Mouse (Mus musculus) lung, embryonic 16.5 days (tissue): ENCODE data around the gene Spryd3. TPM values are rescaled to one million over a fixed set of nuclear protein-coding genes. Genes with fewer than 3 reads are reported as not detected.
"Not testable (repeated sequence)": the region's sequence is repeated elsewhere in the genome, so short reads cannot be mapped to it uniquely, and the experiment has no call there.

Experiments used
- ATAC-seq: fragments of 200-750 bp; cut with Nextera tagmentation; 2 replicates; pipeline ENCODE4 v1.8.0; 2017; ENCODE audit warnings: low read depth, mild to moderate bottlenecking, moderate library complexity
- H3K27ac ChIP-seq: fragments of 300-500 bp; sonication (generic); 2 replicates; pipeline ENCODE4 v1.5.1; 2014; ENCODE audit warnings: mild to moderate bottlenecking, control low read depth, low read length
- H3K27me3 ChIP-seq: fragments of 300-500 bp; sonication (generic); 2 replicates; pipeline ENCODE4 v1.6.1; 2014; ENCODE audit warnings: low read depth, low read length, mixed read lengths; ENCODE audit not compliant: control insufficient read depth, insufficient read depth
- H3K36me3 ChIP-seq: fragments of 300-500 bp; sonication (generic); 2 replicates; pipeline ENCODE4 v1.6.1; 2014; ENCODE audit warnings: low read length; ENCODE audit not compliant: control insufficient read depth, insufficient read depth
- H3K4me1 ChIP-seq: fragments of 300-500 bp; sonication (generic); replicated peaks from 2 replicates; pipeline ENCODE4 v1.6.1; 2014; ENCODE audit warnings: low read length, mixed read lengths; ENCODE audit not compliant: control insufficient read depth, insufficient read depth
- H3K4me2 ChIP-seq: fragments of 300-500 bp; sonication (generic); 2 replicates; pipeline ENCODE4 v1.6.1; 2014; ENCODE audit warnings: low read depth, low read length, control low read depth
- H3K4me3 ChIP-seq: fragments of 300-500 bp; sonication (generic); 2 replicates; pipeline ENCODE4 v1.5.1; 2014; ENCODE audit warnings: mild to moderate bottlenecking, low read length, control low read depth
- H3K9ac ChIP-seq: fragments of 300-500 bp; sonication (generic); 2 replicates; pipeline ENCODE4 v1.6.1; 2014; ENCODE audit warnings: low read length, control low read depth
- H3K9me3 ChIP-seq: fragments of 300-500 bp; sonication (generic); 2 replicates; pipeline ENCODE4 v1.6.1; 2016; ENCODE audit warnings: low read length; ENCODE audit not compliant: control insufficient read depth
- WGBS: fragments of 180-500 bp; shearing (Covaris S2); extraction: QIAGEN DNeasy Blood & Tissue Kit; methylation state at CpG from one replicate; pipeline ENCODE4 v1.1.7; 2014; 5-methylcytosine and 5-hydroxymethylcytosine counted together
- polyA plus RNA-seq: library from polyadenylated mRNA; unstranded; fragments of >200 nt; fragmentation: Nextera tagmentation; extraction: Ambion mirVana; gene quantifications from 2 replicates; pipeline ENCODE4 v1.2.1, GENCODE M21; 2015

The Spryd3 gene
- polyA plus RNA-seq, 1 experiment from 2014 or later, result 22.7 TPM

DNA sequence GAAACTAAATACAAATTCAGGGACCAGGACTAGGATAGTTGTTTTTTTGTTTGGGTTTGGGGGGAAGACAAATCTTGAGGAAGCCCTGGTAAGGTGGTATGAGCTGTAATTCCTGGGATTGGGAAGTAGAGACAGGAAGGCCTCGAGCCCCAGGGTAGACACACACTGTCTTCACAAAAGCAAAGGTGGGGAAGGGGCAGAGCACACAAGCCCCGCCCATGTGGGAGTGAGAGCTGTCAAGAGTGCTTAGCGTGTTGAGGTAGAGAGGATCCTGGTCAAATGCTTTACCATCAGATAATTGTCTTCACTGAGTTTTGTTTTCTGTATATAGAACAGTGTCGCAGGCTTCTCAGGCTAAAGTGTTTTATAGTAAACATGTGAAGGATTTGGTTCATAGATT, 53.0 kb downstream of the Spryd3 start:
- 67% methylated on average over 4 of the region's 4 CpGs for WGBS
- Histone ChIP-seq H3K4me3 (no peak overlapping the region), H3K4me1 (no peaks in the 10 kb centered on the region), H3K27ac (no peak overlapping the region), H3K36me3 (peaks cover 39% of the 10 kb centered on the region), H3K4me2 (no peak overlapping the region), H3K9me3 (no peaks in the 10 kb centered on the region), H3K27me3 (no peaks in the 10 kb centered on the region), H3K9ac (no peak overlapping the region)
- no peak for ATAC-seq

DNA sequence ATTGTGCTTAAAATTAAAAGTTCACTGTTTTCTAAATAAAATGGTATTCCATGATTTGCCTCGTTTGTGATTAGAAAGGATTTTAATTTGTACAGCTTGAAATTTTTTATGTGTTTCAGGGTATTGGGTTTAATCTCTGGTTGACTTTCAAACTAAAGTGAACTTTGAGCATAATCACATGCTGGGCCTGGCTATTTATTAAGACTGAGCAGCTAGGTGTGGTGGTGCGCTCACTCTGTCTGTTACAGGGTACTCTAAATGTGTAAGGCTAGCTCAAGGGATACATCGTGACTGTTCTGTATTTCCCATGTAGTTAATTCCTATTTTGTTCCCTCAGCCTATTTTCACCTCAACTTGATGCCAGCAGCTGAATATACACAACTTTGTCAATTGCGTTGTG, 53.9 kb downstream of the Spryd3 start:
- H3K4me1 ChIP-seq, result no peaks in the 10 kb centered on the region
- no peak for ATAC-seq
- no peaks in the 10 kb centered on the region for H3K27me3 ChIP-seq
- no peak overlapping the region for H3K9ac ChIP-seq
- no peak overlapping the region for H3K4me2 ChIP-seq
- peaks cover 32% of the 10 kb centered on the region for H3K36me3 ChIP-seq
- H3K9me3 ChIP-seq, result no peaks in the 10 kb centered on the region
- no peak overlapping the region for H3K4me3 ChIP-seq
- 83% methylated on average over 4 of the region's 4 CpGs for WGBS
- no peak overlapping the region for H3K27ac ChIP-seq

DNA sequence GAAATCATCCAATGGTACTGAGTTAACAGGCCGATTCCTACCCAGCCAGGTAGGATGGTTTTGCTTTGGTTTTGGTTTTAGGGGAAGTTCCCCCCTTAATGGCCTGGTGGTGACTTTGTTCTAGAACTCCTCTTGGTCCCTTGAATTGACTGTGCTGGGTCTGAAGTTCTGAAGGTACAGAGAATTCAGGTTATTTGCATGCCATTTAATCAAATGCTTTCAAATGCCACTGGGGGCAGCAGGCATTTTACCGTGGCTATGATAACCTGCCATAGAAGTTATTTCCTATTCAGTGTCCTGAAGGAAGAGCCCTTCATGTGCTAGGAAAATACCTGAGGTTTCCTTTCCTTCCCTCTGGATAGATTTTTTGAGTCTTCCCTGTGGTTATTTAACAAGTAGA, 55.6 kb downstream of the Spryd3 start:
- Histone ChIP-seq H3K27me3 (no peaks in the 10 kb centered on the region), H3K4me1 (peaks cover 9% of the 10 kb centered on the region), H3K4me2 (no peak overlapping the region), H3K9ac (no peak overlapping the region), H3K36me3 (peaks cover 17% of the 10 kb centered on the region), H3K9me3 (no peaks in the 10 kb centered on the region), H3K27ac (no peak overlapping the region), H3K4me3 (no peak overlapping the region)
- 60% methylated on average over 2 of the region's 2 CpGs for WGBS
- ATAC-seq, result no peak

DNA sequence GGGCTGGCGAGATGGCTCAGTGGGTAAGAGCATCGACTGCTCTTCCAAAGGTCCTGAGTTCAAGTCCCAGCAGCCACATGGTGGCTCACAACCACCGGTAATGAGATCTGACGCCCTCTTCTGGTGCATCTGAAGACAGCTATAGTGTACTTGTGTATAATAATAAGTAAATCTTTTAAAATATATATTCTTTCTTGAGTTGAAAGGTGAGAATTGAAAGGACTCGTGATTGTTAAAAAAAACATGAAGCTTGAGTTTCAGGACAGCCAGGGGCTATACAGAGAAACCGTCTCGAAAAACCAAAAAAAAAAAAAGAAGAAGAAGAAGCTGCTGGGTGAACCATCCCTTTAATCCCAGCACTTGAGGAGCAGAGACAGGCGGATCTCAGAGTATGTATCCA, 56.1 kb downstream of the Spryd3 start:
- H3K4me1 ChIP-seq, result peaks cover 13% of the 10 kb centered on the region
- not testable (repeated sequence) for H3K4me2 ChIP-seq, H3K27me3 ChIP-seq, H3K27ac ChIP-seq, H3K9me3 ChIP-seq, ATAC-seq, H3K9ac ChIP-seq, H3K4me3 ChIP-seq
- 75% methylated on average over 8 of the region's 8 CpGs for WGBS
- peaks cover 14% of the 10 kb centered on the region for H3K36me3 ChIP-seq

DNA sequence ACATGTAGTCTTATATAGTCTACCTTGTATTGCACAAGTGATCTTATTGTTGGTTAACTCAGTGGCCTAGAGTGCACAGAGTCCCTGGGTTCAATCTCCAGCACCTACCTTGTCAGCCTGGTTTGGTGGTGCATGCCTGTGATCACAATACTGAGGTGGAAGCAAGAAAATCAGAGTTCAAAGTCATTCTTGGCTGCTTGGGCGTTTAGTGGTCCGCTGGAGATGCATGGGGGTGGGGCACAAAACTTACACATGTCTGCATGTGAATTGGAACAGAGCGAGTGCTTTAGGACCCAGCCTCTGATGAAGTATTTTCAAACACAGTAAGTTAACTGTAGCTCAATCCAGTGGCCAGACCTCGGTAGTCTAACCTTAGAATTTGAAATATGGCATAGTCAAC, 56.8 kb downstream of the Spryd3 start:
- H3K27me3 ChIP-seq, result no peaks in the 10 kb centered on the region
- no peak overlapping the region for H3K27ac ChIP-seq
- no peak for ATAC-seq
- no peak overlapping the region for H3K9ac ChIP-seq
- no peaks in the 10 kb centered on the region for H3K9me3 ChIP-seq
- WGBS, result 62% methylated on average over 4 of the region's 4 CpGs
- H3K4me1 ChIP-seq, result peaks cover 13% of the 10 kb centered on the region
- H3K4me3 ChIP-seq, result no peak overlapping the region
- peaks cover 9% of the 10 kb centered on the region for H3K36me3 ChIP-seq
- H3K4me2 ChIP-seq, result no peak overlapping the region

DNA sequence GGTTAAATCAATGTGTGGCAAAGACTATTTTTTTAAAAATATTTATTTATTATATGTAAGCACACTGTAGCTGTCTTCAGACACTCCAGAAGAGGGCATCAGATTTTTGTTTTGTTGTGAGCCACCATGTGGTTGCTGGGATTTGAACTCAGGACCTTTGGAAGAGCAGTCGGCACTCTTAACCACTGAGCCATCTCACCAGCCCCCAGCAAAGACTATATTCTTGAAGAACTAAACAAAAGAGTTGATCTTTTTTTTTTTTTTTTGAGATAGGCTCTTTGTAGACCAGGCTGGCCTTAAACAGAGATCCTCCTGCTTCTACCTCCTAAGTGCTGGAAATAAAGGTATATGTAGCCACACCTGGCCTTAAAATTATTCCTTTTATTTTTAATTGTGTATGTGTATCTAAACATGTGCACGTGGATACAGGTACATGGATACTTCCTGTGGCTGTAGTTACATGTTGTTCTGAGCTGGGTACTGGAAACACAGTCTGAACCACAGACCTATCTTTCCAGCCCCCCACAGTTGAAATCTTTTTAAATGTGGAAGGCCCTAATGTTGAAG, 58.8 kb downstream of the Spryd3 start:
- Histone ChIP-seq H3K4me2 (no peak overlapping the region), H3K36me3 (peaks cover 3% of the 10 kb centered on the region), H3K27ac (no peak overlapping the region), H3K4me1 (peaks cover 18% of the 10 kb centered on the region), H3K27me3 (no peaks in the 10 kb centered on the region), H3K9ac (no peak overlapping the region), H3K9me3 (no peaks in the 10 kb centered on the region), H3K4me3 (no peak overlapping the region)
- ATAC-seq, result no peak
- WGBS, result 75% methylated on average over 2 of the region's 2 CpGs

DNA sequence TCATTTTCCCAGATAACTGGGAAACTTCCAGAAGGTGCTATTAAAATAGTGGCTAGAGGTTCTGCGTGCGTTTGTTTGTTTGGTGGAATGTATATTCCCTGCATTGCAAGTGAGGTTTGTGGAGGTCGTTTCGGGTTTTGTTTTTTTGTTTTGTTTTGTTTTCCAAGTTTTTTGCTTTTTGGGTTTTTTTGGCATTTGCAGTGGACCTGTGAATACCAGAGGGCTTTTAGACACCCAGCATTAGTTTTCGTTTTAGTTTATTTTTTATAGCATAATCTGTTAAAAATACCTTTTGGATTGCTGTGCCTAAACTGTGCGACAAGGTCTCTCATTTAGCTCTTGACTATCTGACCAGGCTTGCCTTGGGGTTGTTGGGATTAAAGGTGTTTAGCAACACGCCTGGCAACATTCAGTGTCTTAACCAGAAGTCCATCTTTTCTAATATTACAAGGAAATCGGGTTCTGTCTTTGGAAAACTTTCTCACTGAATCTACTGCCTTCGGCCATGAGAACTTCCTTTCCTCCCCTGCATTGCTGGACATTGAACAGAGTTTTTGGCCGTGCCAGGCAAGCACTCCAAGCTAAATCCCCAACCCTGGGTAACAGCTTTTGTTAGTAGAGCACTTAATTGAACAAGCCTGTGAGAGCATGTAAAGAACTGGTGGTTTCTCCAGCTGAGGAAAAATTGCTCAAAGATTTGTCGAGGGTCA, 61.0 kb downstream of the Spryd3 start:
- Histone ChIP-seq H3K27me3 (no peaks in the 10 kb centered on the region), H3K36me3 (no peaks in the 10 kb centered on the region), H3K9ac (peak overlapping the region; percentile 98), H3K4me3 (peak overlapping the region; percentile 100), H3K9me3 (no peaks in the 10 kb centered on the region), H3K4me1 (peaks cover 18% of the 10 kb centered on the region), H3K4me2 (peak overlapping the region; percentile 82), H3K27ac (peak overlapping the region; percentile 97)
- no peak for ATAC-seq
- WGBS, result 3% methylated on average over 11 of the region's 11 CpGs

DNA sequence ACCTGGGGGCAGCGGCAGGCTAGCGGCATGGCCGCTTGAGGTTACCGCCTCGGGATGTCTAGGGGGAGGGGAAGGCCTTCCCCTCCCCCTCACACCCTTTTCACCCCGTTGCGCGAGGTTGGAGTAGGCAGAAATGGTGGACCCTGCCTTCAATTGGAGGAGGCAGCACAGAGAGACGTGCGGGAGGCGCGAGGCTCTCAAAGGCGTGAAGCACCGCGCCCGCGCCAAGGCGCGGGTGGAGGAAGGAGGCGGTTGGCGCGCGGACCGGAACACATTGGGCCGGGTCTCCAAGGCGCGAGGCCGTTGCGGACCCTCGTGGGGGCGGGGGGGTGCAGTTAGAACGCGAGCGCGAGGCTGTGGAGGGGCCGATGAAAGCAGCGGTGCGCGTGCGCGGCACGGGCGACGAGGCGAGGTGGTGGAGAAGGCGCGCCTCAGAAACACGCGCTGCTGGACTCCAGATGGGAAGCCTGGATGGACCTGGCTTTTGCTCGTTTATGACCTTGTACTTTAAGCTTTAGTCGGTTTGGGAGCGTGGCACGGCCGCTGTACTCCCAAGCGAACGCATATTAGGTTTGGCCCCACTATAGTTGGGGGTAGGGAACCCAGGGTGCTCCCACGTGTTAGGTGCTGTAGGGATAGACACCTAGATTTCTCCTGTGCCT, 61.8 kb downstream of the Spryd3 start:
- H3K9me3 ChIP-seq, result no peaks in the 10 kb centered on the region
- ATAC-seq, result peak; percentile 42
- WGBS, result under 1% methylated on average over 57 of the region's 57 CpGs
- H3K9ac ChIP-seq, result peak overlapping the region; percentile 98
- peak overlapping the region; percentile 97 for H3K27ac ChIP-seq
- peaks cover 18% of the 10 kb centered on the region for H3K4me1 ChIP-seq
- H3K27me3 ChIP-seq, result no peaks in the 10 kb centered on the region
- H3K36me3 ChIP-seq, result no peaks in the 10 kb centered on the region
- H3K4me2 ChIP-seq, result peak overlapping the region; percentile 82
- peak overlapping the region; percentile 100 for H3K4me3 ChIP-seq

DNA sequence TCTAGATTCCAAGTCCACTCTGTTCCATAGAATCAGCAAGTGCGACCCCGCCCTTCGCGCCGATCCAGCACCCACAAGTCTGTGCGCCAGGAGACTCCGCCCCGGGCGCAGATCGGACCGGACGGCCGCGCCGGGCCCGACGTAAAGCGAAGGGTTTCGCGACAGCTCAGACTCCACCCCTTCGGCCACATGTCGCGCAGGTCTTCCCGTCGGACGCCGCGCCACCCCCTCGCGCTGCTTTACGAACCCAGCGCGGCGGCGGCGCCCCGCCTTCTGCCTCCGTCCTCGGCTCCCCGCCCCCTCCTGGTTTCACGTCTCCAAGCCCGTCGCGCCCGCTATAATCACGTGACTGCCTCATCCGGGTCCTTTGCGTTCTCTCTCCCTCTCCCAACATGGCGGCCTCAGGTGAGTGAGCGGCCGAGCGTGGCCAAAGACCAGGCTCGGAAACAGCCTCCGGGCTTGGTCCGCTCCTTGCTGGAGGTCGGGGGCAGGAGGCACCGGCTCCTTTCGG, 62.4 kb downstream of the Spryd3 start, which contains the start of gene Eif4b:
TSS of gene Eif4b (plus strand) at position 215 of the 511 bp plus-strand sequence.
- Histone ChIP-seq H3K4me3 (peak within 1 kb of the TSS; percentile 100), H3K4me2 (peak within 1 kb of the TSS; percentile 82), H3K27ac (peak within 1 kb of the TSS; percentile 97), H3K9ac (peak within 1 kb of the TSS; percentile 98), H3K36me3 (no peaks in the 10 kb centered on the region), H3K4me1 (peaks cover 18% of the 10 kb centered on the region), H3K9me3 (no peaks in the 10 kb centered on the region), H3K27me3 (no peaks in the 10 kb centered on the region)
- ATAC-seq, result peak; percentile 97
- 0% methylated on average over 50 of the region's 58 CpGs for WGBS
